Mouse (Mus musculus): ENCODE measurements around the gene Slc30a10.

Gene Slc30a10

DNA sequence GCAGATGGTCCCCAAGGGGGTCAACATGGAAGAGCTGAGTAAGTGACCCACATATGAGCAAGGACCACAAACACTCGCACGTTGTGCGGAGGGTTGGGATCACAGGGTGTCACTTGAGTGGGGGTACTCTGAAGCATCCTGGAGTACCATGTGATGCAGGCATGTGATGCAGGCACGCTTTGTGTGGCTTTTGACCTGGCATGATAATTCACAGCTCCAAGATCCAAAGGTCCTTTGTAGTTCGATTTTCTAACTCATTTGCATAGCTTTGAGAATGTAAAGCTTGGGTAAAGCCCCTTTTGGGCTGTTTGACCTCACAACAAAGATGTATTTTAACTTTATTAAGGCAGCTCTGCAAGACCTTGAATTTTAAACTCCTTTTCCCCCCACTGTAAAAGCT lies 8.2 kb downstream of the Slc30a10 start:
- no peak for DNase-seq (ENCODE audit: low spot score)

- DNase-seq (ENCODE audit: low spot score): no peak
These were observed 14.9 kb downstream of the Slc30a10 start for GRCm38 (mm10) chr1:185469551-185470021.

DNA sequence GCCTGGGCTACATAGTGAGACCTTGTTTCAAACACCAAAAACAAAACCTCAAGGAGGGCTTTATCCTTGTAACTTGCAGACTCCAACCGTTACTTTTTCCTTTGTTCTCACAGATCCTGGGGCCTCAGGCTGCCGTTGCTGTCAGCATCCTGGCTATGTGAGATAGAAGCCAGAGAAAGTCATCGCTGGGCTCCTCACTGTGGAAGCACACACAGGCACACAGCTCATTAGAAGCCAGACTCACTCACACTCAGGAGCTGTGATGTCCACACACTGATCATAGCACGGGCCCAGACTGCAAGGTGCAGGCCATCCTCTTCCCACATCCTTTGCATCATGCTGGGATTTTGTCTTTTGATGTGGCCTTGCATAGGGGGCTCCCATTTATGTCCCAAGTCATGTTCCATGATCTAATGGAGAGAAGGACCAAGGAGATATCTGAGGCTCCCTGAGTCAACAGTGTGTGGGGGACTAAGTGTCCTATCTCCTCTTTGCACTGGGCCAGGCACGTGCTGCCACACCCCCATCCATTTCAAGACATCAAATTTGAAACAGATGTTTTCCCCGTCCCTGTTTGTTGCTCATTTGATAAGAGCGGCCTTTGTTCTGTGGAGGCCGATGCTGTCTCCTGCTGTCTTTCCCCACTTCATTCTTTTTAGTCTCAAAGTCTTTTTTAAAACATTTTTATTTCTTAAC lies 17.5 kb downstream of the Slc30a10 start:
- no peak for DNase-seq (ENCODE audit: low spot score)

DNA sequence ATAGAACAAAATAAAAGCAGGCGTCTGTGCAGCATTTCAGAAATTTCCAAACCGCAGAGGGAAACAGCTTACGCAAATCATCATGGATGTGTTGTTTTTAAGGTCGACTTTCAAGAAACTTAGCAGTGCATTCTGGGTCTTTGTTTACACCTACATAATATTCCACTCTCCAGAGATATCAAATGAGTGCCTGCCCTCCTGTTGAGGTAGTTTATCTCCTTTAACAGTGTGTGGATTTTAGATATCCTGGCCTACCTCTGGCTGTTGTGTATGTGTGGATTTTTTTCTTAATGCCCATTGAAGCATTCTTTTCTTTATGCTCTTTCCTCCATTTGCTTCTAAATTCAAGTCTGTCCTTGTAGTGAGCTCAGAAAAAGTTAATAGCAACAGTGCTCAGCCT lies 18.1 kb downstream of the Slc30a10 start:
- no peak for DNase-seq (ENCODE audit: low spot score)

DNA sequence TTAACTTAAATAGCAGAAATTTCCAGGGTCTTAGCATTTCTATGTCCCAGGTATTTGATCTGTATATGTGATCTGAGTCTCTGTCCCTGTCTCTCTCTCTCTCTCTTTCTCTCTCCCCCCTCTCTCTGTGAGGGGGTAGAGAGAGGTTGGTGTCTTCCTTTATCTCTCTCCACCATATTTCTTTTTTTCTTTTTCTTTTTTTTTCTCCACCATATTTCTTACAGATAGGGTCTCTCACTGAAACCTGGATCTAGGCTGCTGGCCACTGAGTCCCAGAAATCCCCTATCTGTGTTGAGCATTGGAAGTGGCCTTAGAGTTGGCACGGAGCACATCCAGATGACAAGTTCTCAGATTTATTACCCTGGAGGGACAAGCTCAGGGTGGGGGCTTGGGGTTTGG lies 18.8 kb downstream of the Slc30a10 start:
- DNase-seq (ENCODE audit: low spot score): no peak

- DNase-seq (ENCODE audit: low spot score): no peak
These were observed 25.2 kb downstream of the Slc30a10 start for GRCm38 (mm10) chr1:185479861-185480260.

DNA sequence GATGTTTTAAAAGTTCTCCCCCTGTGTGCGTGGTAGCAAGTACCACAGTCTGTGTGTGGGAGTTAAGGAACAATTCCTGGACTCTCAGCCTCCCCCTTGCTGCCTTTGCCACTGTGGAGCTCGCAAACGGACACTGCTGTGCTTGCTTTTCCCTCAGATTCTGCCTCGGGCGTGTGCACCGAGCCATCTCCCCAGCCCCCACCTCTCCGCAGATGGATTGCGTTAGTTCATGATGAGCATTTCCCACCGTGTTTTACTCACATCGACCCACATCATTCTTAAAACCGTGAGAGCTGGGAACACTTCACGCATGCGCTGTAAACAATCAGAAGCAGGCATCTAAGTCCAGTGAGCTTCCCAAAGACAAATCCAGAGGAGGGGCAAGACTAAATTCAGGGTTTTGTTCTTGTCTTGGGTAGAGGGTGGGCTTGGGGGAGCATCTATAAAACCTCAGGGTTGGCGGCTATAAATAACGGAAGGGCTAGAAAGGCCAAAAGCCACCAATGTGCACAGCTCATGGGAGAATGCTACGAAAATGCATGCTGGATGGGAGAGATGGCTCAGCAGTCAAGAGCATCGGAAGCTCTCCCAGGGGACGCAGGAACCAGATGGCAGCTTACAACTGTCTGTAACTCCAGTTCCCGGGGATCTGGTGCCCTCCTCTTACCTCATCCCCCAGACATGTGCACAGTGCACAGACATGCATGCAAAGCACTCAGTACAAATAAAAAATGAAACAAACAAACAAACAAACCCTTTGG lies 27.5 kb downstream of the Slc30a10 start:
- DNase-seq (ENCODE audit: low spot score): peak; percentile 20

DNA sequence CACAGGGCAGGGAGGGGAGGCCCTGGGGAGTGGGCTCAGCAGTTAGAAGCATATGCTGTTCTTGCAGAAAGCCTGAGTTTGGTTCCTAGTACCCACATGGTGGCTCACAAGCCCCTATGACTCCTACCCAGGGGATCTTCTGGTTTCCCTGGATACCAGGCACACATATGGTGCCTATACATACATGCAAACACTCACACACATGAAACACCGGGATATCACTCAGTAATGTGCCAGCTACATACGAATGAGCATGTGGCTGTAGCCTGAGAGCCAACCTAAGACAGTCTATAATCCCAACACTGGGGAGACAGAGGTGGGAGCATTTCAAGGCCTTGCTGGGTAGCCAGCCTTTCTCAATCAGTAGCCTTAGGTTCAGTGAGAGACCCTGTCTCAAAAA lies 28.1 kb downstream of the Slc30a10 start:
- DNase-seq (ENCODE audit: low spot score): no peak

DNA sequence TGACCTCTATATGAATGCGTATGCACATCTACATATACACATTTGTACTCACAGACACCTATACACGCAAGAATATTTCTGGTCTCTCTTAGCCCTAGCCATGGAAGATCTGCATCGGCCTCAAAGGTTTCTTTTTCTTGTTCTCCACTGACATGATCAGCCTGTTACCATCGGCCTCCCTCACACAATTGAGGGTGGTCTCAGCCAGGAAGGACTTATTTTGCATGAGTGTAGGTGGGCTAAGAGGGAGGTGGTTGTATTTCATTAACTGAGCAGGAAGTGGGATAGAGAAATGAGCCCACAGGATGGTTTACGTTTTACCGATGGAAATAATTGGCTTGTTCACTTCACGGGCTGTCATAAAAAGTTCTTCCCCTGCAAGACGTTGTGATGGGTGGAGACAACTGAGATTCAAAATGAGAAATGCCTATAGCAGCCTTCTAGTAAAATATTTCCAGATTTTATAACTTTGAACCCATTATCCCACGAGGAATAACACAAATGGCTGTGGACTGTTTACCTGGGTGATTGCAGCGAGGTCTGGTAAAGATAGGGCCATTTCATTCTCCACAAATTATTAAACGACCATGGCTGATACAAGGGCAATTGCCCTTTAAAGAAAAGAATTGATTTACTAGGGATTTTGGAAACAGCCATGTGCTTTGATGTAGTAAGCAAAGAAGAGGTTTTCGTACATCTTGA lies 28.9 kb downstream of the Slc30a10 start:
- DNase-seq (ENCODE audit: low spot score): no peak

GRCm38 (mm10) chr1:185484281-185484680 lies 29.6 kb downstream of the Slc30a10 start:
- DNase-seq (ENCODE audit: low spot score): no peak

DNA sequence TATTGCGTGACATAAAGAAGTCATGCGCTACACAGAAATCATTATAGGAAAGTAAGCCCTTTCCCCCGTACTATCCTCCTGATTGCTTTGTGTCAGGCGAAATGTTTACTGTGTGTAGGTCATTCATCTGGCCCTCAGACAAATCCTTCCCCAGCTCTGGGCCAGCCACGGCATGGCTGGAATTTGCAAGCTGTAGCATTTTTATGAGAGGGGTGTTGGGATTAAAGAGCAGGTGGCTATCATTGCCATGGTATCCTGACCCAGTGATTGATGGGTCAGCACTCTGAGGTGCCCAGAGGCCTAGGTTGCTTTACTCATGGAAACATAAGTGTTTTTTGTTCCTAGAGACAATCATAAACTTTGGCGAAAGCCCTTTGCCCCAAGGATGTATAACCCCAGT lies 35.2 kb downstream of the Slc30a10 start:
- no peak for DNase-seq (ENCODE audit: low spot score)

DNA sequence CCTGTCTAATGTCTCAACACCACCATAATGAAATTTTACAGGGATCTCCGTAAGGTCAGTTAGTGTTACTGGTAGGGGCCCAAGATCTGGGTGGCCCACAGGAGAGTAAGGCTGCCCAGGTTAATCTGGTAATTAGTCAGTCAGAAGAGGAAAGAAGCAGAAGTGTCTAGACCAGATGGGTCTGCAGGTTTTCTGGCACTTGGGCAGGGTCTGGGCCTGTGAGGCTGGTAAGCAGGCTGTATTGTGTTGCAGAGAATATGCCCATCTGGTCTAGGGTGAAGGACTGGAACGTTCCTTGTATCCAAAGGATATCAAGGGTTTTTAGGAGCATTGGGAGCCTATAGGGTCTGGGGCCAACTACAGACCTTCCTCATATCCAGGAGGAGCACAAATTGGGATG lies 36.0 kb downstream of the Slc30a10 start:
- DNase-seq (ENCODE audit: low spot score): no peak

DNA sequence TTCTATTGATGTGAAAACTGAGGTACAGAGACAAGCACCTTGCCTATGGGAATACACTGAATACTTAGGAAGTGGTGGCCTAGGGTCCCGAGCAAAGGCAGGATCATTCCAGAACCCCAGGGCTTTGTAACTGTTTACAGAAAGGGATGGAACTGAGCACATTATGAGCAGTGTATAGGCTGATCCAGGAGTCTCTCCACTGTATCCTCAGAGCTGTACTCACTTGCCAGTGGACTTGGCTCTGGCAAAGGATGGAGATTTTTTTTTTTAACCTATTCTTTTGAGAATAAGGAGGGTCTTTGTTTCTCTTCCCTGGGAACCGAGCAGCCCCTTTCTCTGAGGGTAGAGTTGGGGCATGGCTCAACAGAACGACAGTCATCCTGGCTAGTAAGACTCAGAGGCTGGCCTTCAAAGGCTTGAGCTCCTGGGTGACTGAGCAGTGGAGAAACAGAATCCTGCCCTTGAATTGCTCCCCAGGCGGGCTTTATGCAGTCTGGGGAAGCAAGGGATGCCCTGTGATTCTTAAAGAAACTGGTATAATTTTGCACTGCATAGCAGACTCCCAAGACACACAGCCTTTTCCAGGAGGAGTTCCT lies 38.9 kb downstream of the Slc30a10 start:
- no peak for DNase-seq (ENCODE audit: low spot score)

DNA sequence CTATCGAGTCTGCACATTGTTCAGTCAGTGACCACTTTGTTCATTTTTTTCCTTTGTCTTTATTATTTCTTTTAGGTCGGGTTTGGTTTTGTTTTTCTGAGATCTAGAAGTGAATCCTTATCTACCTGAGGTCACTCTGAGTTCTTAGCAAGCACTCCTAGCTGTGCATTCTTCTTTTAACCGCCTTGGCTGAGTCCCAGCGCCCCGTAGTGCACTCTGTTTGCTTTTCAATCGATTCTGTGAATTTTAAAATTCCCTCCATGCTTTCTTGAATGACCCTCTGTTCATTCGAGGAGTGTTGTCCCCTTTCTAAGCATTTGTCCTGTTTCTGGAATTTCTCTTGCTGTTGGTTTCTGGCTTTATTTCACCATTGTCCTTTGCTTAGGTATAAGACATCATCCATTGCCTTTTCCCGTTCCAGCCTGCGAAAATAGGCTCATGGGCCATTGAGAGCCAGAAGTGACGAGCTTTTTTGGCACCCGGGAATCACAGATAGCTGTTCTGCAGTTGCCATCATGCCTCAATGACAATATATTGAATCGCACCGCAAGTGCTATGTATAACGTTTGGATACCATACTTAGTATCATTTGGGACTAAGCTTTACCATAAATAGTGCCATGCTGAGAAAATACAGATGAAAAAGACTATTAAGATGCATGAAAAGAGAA lies 42.3 kb downstream of the Slc30a10 start:
- DNase-seq (ENCODE audit: low spot score): no peak

GRCm38 (mm10) chr1:185500602-185501001 lies 46.0 kb downstream of the Slc30a10 start:
- no peak for DNase-seq (ENCODE audit: low spot score)

GRCm38 (mm10) chr1:185501801-185502340 lies 47.2 kb downstream of the Slc30a10 start:
- peak; percentile 40 for DNase-seq (ENCODE audit: low spot score)

GRCm38 (mm10) chr1:185502550-185502949 lies 47.9 kb downstream of the Slc30a10 start:
- no peak for DNase-seq (ENCODE audit: low spot score)

- no peak for DNase-seq (ENCODE audit: low spot score)
These were observed 54.4 kb downstream of the Slc30a10 start for GRCm38 (mm10) chr1:185509042-185509441.

DNA sequence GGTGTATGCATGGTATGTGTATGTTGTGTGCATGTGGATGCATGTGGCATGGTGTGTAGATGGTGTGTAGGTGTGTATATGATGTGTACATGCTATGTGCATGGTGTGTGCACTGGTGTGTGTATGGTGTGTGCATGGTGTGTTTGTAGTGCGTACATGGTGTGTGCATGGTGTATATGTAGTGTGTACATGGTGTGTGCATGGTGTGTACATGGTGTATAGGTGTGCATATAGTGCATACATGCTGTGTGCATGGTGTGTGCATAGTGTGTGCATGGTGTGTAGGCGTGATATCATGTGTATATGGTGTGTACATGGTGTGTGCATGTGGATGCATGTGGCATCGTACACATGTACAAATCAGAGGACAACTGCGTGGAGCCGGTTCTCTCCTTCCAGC lies 56.7 kb downstream of the Slc30a10 start:
- no peak for DNase-seq (ENCODE audit: low spot score)

GRCm38 (mm10) chr1:185515526-185515979 lies 60.9 kb downstream of the Slc30a10 start:
- no peak for DNase-seq (ENCODE audit: low spot score)

GRCm38 (mm10) chr1:185516041-185516440 lies 61.4 kb downstream of the Slc30a10 start:
- DNase-seq (ENCODE audit: low spot score): no peak

- peak; percentile 44 for DNase-seq (ENCODE audit: low spot score)
These were observed 62.9 kb downstream of the Slc30a10 start for GRCm38 (mm10) chr1:185517566-185517965.

Data from layer of hippocampus, adult 9-10 months (tissue).